8 mouse cellular contexts compared by ENCODE assay signal in genomic region chr1:82294102-82294501, GRCm38 (mm10). TPM values are rescaled to one million over a fixed set of nuclear protein-coding genes. Genes with fewer than 3 reads are reported as not detected.
DNase-seq lines count a peak whose midpoint lies in the region; ATAC-seq and TF ChIP-seq lines count a peak whose summit lies in the region.

No protein-coding gene starts in this region.

- H3K9me3 ChIP-seq in hindbrain, embryonic 14.5 days (ENCODE audit: control insufficient read depth, low read length) = no peaks in the 10 kb centered on the region
- 0 out of 2 replicates have a peak, but pooled peaks cover 3% of the 10 kb centered on the region for H3K9me3 ChIP-seq in hindbrain, embryonic 10.5 days

- peaks cover 22% of the 10 kb centered on the region for H3K4me1 ChIP-seq in hindbrain, embryonic 14.5 days (replicated peaks; ENCODE audit: control insufficient read depth, insufficient read depth, low read length)
- peaks cover 32% of the 10 kb centered on the region for H3K4me1 ChIP-seq in hindbrain, embryonic 10.5 days (replicated peaks)
- peaks cover 3% of the 10 kb centered on the region; the same call in 1 of the 2 replicates for H3K4me1 ChIP-seq in spleen, adult 2 months (ENCODE audit: control insufficient read depth, insufficient read depth, insufficient read length)

- 0 out of 2 replicates have a peak, but pooled peaks cover 3% of the 10 kb centered on the region for H3K27me3 ChIP-seq in hindbrain, embryonic 14.5 days (ENCODE audit: control insufficient read depth, insufficient read depth, low read length)
- peaks cover 8% of the 10 kb centered on the region; the same call in 1 of the 2 replicates for H3K27me3 ChIP-seq in hindbrain, embryonic 10.5 days (ENCODE audit: insufficient read depth, poor library complexity, severe bottlenecking)
- peaks cover 19% of the 10 kb centered on the region for H3K27me3 ChIP-seq in spleen, adult 2 months (ENCODE audit: control insufficient read depth, insufficient read depth, low read length)

- H3K9ac ChIP-seq in hindbrain, embryonic 14.5 days = no peak overlapping the region

- TF ChIP-seq CTCF in spleen, adult 2 months (IDR thresholded peaks at IDR 0.05; ENCODE audit: extremely low read depth, insufficient read depth, insufficient read length, insufficient replicate concordance) = no peak

- peak; percentile 81 for DNase-seq in hindbrain, embryonic 14.5 days (ENCODE audit: low spot score)
- no peak for DNase-seq in hindbrain, embryonic 10.5 days (ENCODE audit: low spot score)
- DNase-seq in spleen, adult 2 months (ENCODE audit: low read depth in 1 of 2, low spot score in 2 of 2) = peak; percentile 14 to 26
- no peak for DNase-seq in spleen, postnatal 14 days (ENCODE audit: low spot score in 2 of 2)
- DNase-seq in cerebellum, postnatal 10 days = peak; percentile 64 to 81
- DNase-seq in lung, postnatal 36 days = peak; percentile 78
- DNase-seq in neural tube, embryonic 10.5 days (ENCODE audit: extremely low spot score, low spot score) = no peak
- no peak for DNase-seq in thymus, postnatal 25 days

- no peaks in the 10 kb centered on the region for H3K36me3 ChIP-seq in hindbrain, embryonic 14.5 days (replicated peaks; ENCODE audit: control insufficient read depth, insufficient read depth)
- H3K36me3 ChIP-seq in hindbrain, embryonic 10.5 days = peaks cover 4% of the 10 kb centered on the region
- H3K36me3 ChIP-seq in spleen, adult 2 months (ENCODE audit: control insufficient read depth, insufficient read depth, low read length) = no peaks in the 10 kb centered on the region

- WGBS in hindbrain, embryonic 14.5 days = 11% methylated on average over 6 of the region's 6 CpGs
- 12% methylated on average over 6 of the region's 6 CpGs for WGBS in hindbrain, embryonic 10.5 days
- WGBS in spleen, adult 2 months = 10% methylated on average over 6 of the region's 6 CpGs

- ATAC-seq in hindbrain, embryonic 14.5 days (ENCODE audit: low FRiP score) = no peak

- no peak overlapping the region for H3K27ac ChIP-seq in hindbrain, embryonic 14.5 days
- no peak overlapping the region for H3K27ac ChIP-seq in hindbrain, embryonic 10.5 days
- no peak overlapping the region for H3K27ac ChIP-seq in spleen, adult 2 months (ENCODE audit: insufficient read depth, low read length)

- H3K4me2 ChIP-seq in hindbrain, embryonic 14.5 days (replicated peaks) = no peak overlapping the region

- TF ChIP-seq POLR2A in spleen, adult 2 months (IDR thresholded peaks at IDR 0.05; ENCODE audit: low read depth, low read length) = no peak

- H3K4me3 ChIP-seq in hindbrain, embryonic 14.5 days (replicated peaks; ENCODE audit: low read length) = no peak overlapping the region
- no peak overlapping the region for H3K4me3 ChIP-seq in hindbrain, embryonic 10.5 days
- H3K4me3 ChIP-seq in spleen, adult 2 months (ENCODE audit: extremely low read depth, insufficient read depth, insufficient read length) = no peak overlapping the region

RNA-seq across cellular contexts. Expression of gene Irs1, which starts 2.9 kb away (rescaled TPM):
- polyA plus RNA-seq in hindbrain, embryonic 14.5 days (2014; fragmentation: Nextera tagmentation; extraction: Ambion mirVana) = 10.2 and 11.2 TPM in 2 replicates
- polyA plus RNA-seq in hindbrain, embryonic 10.5 days (2016; fragmentation: Nextera tagmentation; extraction: Ambion mirVana) = 8.3 and 9.3 TPM in 2 replicates
- polyA plus RNA-seq in spleen, adult 2 months (2012; rRNA removed) = 1.3 and 1.7 TPM in 2 replicates

RNA-seq across cellular contexts. Expression of gene Rhbdd1, which starts 22.1 kb away (rescaled TPM):
- 2.6 and 3.1 TPM in 2 replicates for polyA plus RNA-seq in hindbrain, embryonic 14.5 days (2014; fragmentation: Nextera tagmentation; extraction: Ambion mirVana)
- 9.0 and 9.7 TPM in 2 replicates for polyA plus RNA-seq in hindbrain, embryonic 10.5 days (2016; fragmentation: Nextera tagmentation; extraction: Ambion mirVana)
- 6.3 and 7.4 TPM in 2 replicates for polyA plus RNA-seq in spleen, adult 2 months (2012; rRNA removed)

Comparison
In these comparisons a context has a peak if more than half of its experiments do, and no peak if none do; other contexts are left out.
1. DNase-seq: peak in hindbrain, embryonic 14.5 days (single experiment), spleen, adult 2 months (2 of 2), cerebellum, postnatal 10 days (2 of 2) and lung, postnatal 36 days (single experiment); none in hindbrain, embryonic 10.5 days (single experiment), spleen, postnatal 14 days (0 of 2), neural tube, embryonic 10.5 days (single experiment) and thymus, postnatal 25 days (single experiment).